Mouse (Mus musculus) hindbrain, embryonic 10.5 days (tissue): ENCODE data around the gene Ptgs1. TPM values are rescaled to one million over a fixed set of nuclear protein-coding genes. Genes with fewer than 3 reads are reported as not detected.
"Not testable (repeated sequence)": the region's sequence is repeated elsewhere in the genome, so short reads cannot be mapped to it uniquely, and the experiment has no call there.

Experiments
- DNase-seq: peaks from one replicate; pipeline ENCODE4 v3.0.0-alpha.2; 2017; ENCODE audit warnings: low spot score
- H3K27ac ChIP-seq: fragments of 300-500 bp; sonication (generic); 2 replicates; pipeline ENCODE4 v1.5.1; 2016; ENCODE audit warnings: mild to moderate bottlenecking, moderate library complexity
- H3K27me3 ChIP-seq: fragments of 300-500 bp; sonication (generic); 2 replicates; pipeline ENCODE4 v1.6.1; 2016; ENCODE audit warnings: mild to moderate bottlenecking; ENCODE audit not compliant: poor library complexity, insufficient read depth, severe bottlenecking
- H3K36me3 ChIP-seq: fragments of 300-500 bp; sonication (generic); 2 replicates; pipeline ENCODE4 v1.6.1; 2016; ENCODE audit warnings: mild to moderate bottlenecking, moderate library complexity
- H3K4me1 ChIP-seq: fragments of 300-500 bp; sonication (generic); replicated peaks from 2 replicates; pipeline ENCODE4 v1.6.1; 2016; ENCODE audit warnings: mild to moderate bottlenecking
- H3K4me3 ChIP-seq: fragments of 300-500 bp; sonication (generic); 2 replicates; pipeline ENCODE4 v1.5.1; 2016; ENCODE audit warnings: mild to moderate bottlenecking, moderate library complexity
- H3K9me3 ChIP-seq: fragments of 300-500 bp; sonication (generic); 2 replicates; pipeline ENCODE4 v1.6.1; 2016; ENCODE audit warnings: mild to moderate bottlenecking, moderate library complexity
- WGBS: fragments of 180-500 bp; shearing (Covaris S2); methylation state at CpG from one replicate; pipeline ENCODE4 v1.1.7; 2016; 5-methylcytosine and 5-hydroxymethylcytosine counted together
- polyA plus RNA-seq: library from polyadenylated mRNA; unstranded; fragments of >200 nt; fragmentation: Nextera tagmentation; extraction: Ambion mirVana; gene quantifications from 2 replicates; pipeline ENCODE4 v1.2.1, GENCODE M21; 2016

The Ptgs1 gene
- 4.5 and 5.2 TPM in 2 replicates for polyA plus RNA-seq

DNA sequence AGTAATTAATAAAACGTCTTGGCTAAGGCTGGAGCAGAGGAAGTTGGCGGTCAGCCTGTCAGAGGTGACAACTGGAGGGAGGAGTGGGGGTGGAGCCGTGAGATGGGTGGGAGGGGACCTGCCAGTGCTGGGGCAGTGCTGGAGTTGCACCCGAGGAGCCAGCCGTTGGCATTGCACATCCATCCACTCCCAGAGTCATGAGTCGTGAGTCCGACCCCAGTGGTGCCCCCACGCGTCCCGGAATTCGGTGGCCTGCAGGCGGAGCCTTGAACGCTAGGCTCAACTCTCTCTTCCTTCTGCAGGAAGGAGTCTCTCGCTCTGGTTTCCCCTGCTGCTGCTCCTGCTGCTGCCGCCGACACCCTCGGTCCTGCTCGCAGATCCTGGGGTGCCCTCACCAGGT is at the start of gene Ptgs1:
Ptgs1 (plus strand) TSS at position 61 of the 400 bp plus-strand sequence.
- DNase-seq, result peak; percentile 38
- peaks cover 20% of the 10 kb centered on the region for H3K4me1 ChIP-seq
- no peaks in the 10 kb centered on the region for H3K9me3 ChIP-seq
- H3K27me3 ChIP-seq, result peaks cover 35% of the 10 kb centered on the region
- H3K36me3 ChIP-seq, result no peaks in the 10 kb centered on the region
- WGBS, result 3% methylated on average over 18 of the region's 18 CpGs
- H3K4me3 ChIP-seq, result peak within 1 kb of the TSS; percentile 53
- no peak within 1 kb of the TSS; the same call in 1 of the 2 replicates for H3K27ac ChIP-seq

- peaks cover 29% of the 10 kb centered on the region for H3K36me3 ChIP-seq
- not testable (repeated sequence) for H3K27ac ChIP-seq, H3K9me3 ChIP-seq, DNase-seq, H3K27me3 ChIP-seq, H3K4me3 ChIP-seq, H3K4me1 ChIP-seq
- 88% methylated on average over 4 of the region's 4 CpGs for WGBS
These were observed 48.4 kb upstream of the Ptgs1 start for GRCm38 (mm10) chr2:36181587-36182368.

DNA sequence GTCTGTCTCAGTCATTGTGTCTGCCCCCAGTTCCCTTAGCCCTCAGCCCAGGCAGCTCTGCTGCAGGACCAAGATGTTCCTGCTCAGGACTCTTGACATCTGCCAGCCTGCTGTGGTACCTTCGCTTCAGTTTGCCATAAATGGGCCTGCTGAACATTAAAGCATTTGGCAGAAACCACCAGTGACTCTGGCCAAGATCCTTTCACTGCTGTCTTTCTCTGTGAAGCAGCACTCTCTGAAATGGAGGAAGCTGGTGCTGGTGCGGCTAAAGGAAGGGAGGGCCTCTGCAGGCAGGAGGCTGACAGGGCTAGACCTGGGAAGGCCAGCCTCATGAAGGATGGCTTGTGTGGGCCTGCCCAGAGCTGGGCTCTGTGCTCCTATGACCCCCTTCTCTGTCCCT is 46.9 kb upstream of the Ptgs1 start:
- DNase-seq, result no peak
- Histone ChIP-seq H3K9me3 (no peaks in the 10 kb centered on the region), H3K27me3 (no peaks in the 10 kb centered on the region), H3K4me3 (no peak overlapping the region), H3K4me1 (0 out of 2 replicates have a peak, but pooled peaks cover 8% of the 10 kb centered on the region), H3K27ac (no peak overlapping the region), H3K36me3 (peaks cover 15% of the 10 kb centered on the region)
- WGBS, result 78% methylated on average over 2 of the region's 2 CpGs

GRCm38 (mm10) chr2:36184192-36184591 is 46.0 kb upstream of the Ptgs1 start:
- no peak for DNase-seq
- Histone ChIP-seq H3K9me3 (no peaks in the 10 kb centered on the region), H3K36me3 (0 out of 2 replicates have a peak, but pooled peaks cover 13% of the 10 kb centered on the region), H3K27ac (no peak overlapping the region), H3K27me3 (no peaks in the 10 kb centered on the region), H3K4me3 (no peak overlapping the region), H3K4me1 (0 out of 2 replicates have a peak, but pooled peaks cover 8% of the 10 kb centered on the region)
- WGBS, result 96% methylated on average over 2 of the region's 2 CpGs

DNA sequence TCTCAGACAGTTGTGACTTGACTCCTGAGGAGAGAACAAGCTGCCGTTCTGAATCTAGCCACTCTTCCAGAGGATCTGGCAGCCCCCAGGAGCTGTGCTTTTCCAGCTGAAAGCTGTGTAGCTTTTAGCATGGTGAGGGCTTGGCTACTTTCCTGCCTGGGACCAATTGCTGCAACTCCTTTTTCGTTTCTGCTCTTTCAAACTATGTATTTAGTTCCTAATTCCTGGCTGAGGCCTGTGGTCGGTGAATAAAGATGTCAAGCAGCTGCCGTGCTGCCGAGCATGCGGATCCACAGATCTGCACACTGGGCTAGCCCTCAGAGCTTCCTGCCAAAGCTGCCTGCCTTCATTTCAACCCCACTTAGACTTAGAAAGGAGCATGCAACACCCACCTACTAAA is 45.4 kb upstream of the Ptgs1 start:
- H3K9me3 ChIP-seq, result no peaks in the 10 kb centered on the region
- no peak overlapping the region for H3K4me3 ChIP-seq
- 84% methylated on average over 6 of the region's 6 CpGs for WGBS
- no peak for DNase-seq
- H3K27ac ChIP-seq, result no peak overlapping the region
- H3K27me3 ChIP-seq, result no peaks in the 10 kb centered on the region
- H3K36me3 ChIP-seq, result 0 out of 2 replicates have a peak, but pooled peaks cover 7% of the 10 kb centered on the region
- 0 out of 2 replicates have a peak, but pooled peaks cover 2% of the 10 kb centered on the region for H3K4me1 ChIP-seq

GRCm38 (mm10) chr2:36189200-36189599 is 41.0 kb upstream of the Ptgs1 start:
- not testable (repeated sequence) for H3K4me3 ChIP-seq, DNase-seq, H3K27ac ChIP-seq, H3K36me3 ChIP-seq, H3K27me3 ChIP-seq, H3K9me3 ChIP-seq, H3K4me1 ChIP-seq
- 83% methylated on average over 6 of the region's 6 CpGs for WGBS

GRCm38 (mm10) chr2:36191098-36191941 is 38.9 kb upstream of the Ptgs1 start:
- no peak for DNase-seq
- peaks cover 5% of the 10 kb centered on the region; the same call in 1 of the 2 replicates for H3K4me1 ChIP-seq
- H3K9me3 ChIP-seq, result no peaks in the 10 kb centered on the region
- H3K4me3 ChIP-seq, result no peak overlapping the region
- H3K27me3 ChIP-seq, result 0 out of 2 replicates have a peak, but pooled peaks cover 5% of the 10 kb centered on the region
- 59% methylated on average over 12 of the region's 12 CpGs for WGBS
- no peak overlapping the region for H3K27ac ChIP-seq
- H3K36me3 ChIP-seq, result 0 out of 2 replicates have a peak, but pooled peaks cover 4% of the 10 kb centered on the region

DNA sequence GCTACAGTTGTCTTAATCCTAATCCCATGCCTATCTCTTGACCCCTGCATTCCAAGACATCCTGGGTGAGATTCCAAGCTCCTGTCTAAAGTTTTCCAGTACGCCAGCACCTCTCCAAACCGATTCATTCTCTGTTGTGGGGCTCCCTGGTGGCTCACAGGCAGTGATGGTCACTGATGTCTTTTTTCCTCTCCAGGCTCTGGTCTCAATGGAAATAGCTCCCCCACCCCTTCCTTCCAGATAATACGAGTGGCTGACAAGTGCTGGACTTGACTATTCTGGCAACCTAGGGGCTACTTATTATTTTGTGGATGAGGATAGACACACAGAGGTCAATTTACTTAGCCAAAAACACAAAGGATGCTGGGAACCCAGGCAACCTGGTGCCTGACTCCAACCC is 33.2 kb upstream of the Ptgs1 start:
- Histone ChIP-seq H3K27me3 (peaks cover 60% of the 10 kb centered on the region), H3K9me3 (no peaks in the 10 kb centered on the region)
- no peak for DNase-seq

DNA sequence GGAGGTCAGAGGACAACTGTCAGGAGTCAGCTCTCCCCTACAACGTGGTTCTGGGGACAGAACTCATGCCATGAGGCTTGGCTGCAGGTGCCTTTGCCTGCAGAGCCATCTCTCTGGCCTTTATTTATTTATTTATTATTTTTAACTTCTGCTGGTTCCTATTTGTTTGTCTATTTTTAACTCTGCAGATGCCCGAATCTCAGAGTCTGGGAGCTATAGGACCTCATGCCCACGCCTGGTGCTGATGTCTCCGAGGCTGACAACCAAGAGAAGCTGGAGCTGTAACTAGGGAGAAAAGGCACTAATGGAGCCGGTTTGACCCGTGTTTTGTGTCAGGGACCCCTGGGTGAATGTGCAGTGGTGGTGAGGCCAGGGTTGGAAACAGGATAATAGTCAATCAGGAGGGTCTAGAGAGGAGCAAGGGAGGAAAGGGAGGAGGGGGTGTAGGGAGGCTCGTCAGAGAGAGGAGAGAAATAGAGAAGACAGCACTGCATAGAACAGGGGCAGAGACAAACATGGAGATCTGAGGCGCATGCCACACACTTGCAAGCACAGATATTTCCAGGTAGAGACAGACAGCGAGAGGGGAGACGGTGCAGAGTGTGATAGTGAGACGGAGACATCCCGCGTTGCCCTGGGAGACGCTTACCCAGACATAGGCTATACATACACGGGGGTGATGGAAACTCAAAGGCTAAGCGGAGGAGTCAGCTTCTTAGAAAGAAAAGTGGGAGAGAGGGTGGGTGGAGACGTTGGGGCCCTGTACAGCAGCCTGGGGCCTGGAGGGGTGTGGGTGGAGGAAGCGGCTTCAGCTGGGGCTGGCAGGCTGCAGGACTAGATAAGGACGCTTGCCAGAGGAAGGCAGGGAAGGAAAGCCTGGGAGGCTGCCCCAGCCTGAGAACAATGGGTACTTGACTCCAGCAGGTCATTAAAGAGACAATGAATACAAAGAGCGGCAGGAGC is 32.0 kb upstream of the Ptgs1 start:
- Histone ChIP-seq H3K4me1 (peaks cover 38% of the 10 kb centered on the region), H3K36me3 (no peaks in the 10 kb centered on the region), H3K4me3 (peak overlapping the region; percentile 39), H3K27ac (peak overlapping the region; percentile 78), H3K27me3 (peaks cover 72% of the 10 kb centered on the region), H3K9me3 (no peaks in the 10 kb centered on the region)
- 13% methylated on average over 20 of the region's 20 CpGs for WGBS
- peak; percentile 50 for DNase-seq

More for the DNA sequence above, 33.2 kb upstream of the Ptgs1 start:
- WGBS, result 58% methylated on average over 3 of the region's 3 CpGs
- Histone ChIP-seq H3K36me3 (no peaks in the 10 kb centered on the region), H3K4me3 (no peak overlapping the region), H3K27ac (no peak overlapping the region), H3K4me1 (peaks cover 27% of the 10 kb centered on the region)

GRCm38 (mm10) chr2:36198882-36199262 is 31.4 kb upstream of the Ptgs1 start:
- Histone ChIP-seq H3K27ac (peak overlapping the region; percentile 78), H3K27me3 (peaks cover 79% of the 10 kb centered on the region), H3K4me3 (peak overlapping the region; percentile 39), H3K9me3 (no peaks in the 10 kb centered on the region), H3K4me1 (peaks cover 44% of the 10 kb centered on the region), H3K36me3 (no peaks in the 10 kb centered on the region)
- WGBS, result 5% methylated on average over 3 of the region's 3 CpGs
- DNase-seq, result no peak

GRCm38 (mm10) chr2:36200813-36201212 is 29.4 kb upstream of the Ptgs1 start:
- DNase-seq, result no peak
- Histone ChIP-seq H3K9me3 (no peaks in the 10 kb centered on the region), H3K36me3 (no peaks in the 10 kb centered on the region), H3K27ac (no peak overlapping the region), H3K27me3 (peaks cover 98% of the 10 kb centered on the region), H3K4me1 (peaks cover 48% of the 10 kb centered on the region), H3K4me3 (no peak overlapping the region)
- WGBS, result 91% methylated on average over 2 of the region's 2 CpGs
